Mouse (Mus musculus): ENCODE measurements around the gene Eefsec.

The Eefsec gene

GRCm38 (mm10) chr6:88254082-88254481 lies 192.3 kb downstream of the Eefsec start:
- ChIA-PET CTCF (no interaction called here), POLR2A (no interaction called here)

- ChIA-PET CTCF (interaction anchor here in 2 of 4 experiments (0.9 to 2.1 kb wide), 2 partner anchors 9 to 10 kb away, joined by 4 to 6 read pairs; no protein-coding TSS in a partner anchor), POLR2A (interaction anchor here in 2 of 4 experiments (0.9 to 1.8 kb wide), 4 partner anchors 9 to 20 kb away, joined by 3 to 8 read pairs (median 3); no protein-coding TSS in a partner anchor)
These were observed 194.4 kb downstream of the Eefsec start for GRCm38 (mm10) chr6:88251798-88252478.

GRCm38 (mm10) chr6:88251396-88251795 lies 194.9 kb downstream of the Eefsec start:
- CTCF ChIA-PET = interaction anchor here in 1 of 4 experiments (2.1 kb wide), 1 partner anchor 9 kb away, joined by 6 read pairs; no protein-coding TSS in a partner anchor
- POLR2A ChIA-PET = interaction anchor here in 1 of 4 experiments (1.4 to 1.8 kb wide), 2 partner anchors 9 to 19 kb away, joined by 3 to 8 read pairs; no protein-coding TSS in a partner anchor

GRCm38 (mm10) chr6:88249231-88249630 lies 197.1 kb downstream of the Eefsec start:
- CTCF ChIA-PET = interaction anchor here in 1 of 4 experiments (1.1 kb wide), 1 partner anchor 125 kb away, joined by 3 read pairs; no protein-coding TSS in a partner anchor
- POLR2A ChIA-PET = interaction anchor here in 2 of 4 experiments (0.6 to 0.7 kb wide), 2 partner anchors 20 to 53 kb away, joined by 3 to 4 read pairs; no protein-coding TSS in a partner anchor

- ChIA-PET CTCF (interaction anchor here (0.5 to 2.3 kb wide), 74 partner anchors 9 to 674 kb away, joined by 3 to 29 read pairs (median 4); partner anchors contain the start of genes Dnajb8 (in 1 of the 4) and Hmces (in 1 of the 4)), POLR2A (interaction anchor here in 3 of 4 experiments (0.5 to 3.4 kb wide), 30 partner anchors 9 to 616 kb away, joined by 3 to 63 read pairs (median 4); partner anchors contain the start of genes Abtb1 (in 1 of the 3) and Gata2 (in 1 of the 3))
These were observed 203.7 kb downstream of the Eefsec start for GRCm38 (mm10) chr6:88242604-88243003.

GRCm38 (mm10) chr6:88236513-88236912 lies 209.8 kb downstream of the Eefsec start:
- CTCF ChIA-PET = interaction anchor here in 3 of 4 experiments (0.5 to 1.9 kb wide), 10 partner anchors 13 to 1150 kb away, joined by 3 to 8 read pairs (median 3); no protein-coding TSS in a partner anchor
- POLR2A ChIA-PET = interaction anchor here in 3 of 4 experiments (0.6 to 6.6 kb wide), 23 partner anchors 8 to 606 kb away, joined by 3 to 168 read pairs (median 4); partner anchors contain the start of genes Gata2 (in 2 of the 3), Abtb1 (in 1 of the 3), Rpn1 (in 1 of the 3) and Ruvbl1 (in 1 of the 3)

- CTCF ChIA-PET = interaction anchor here in 3 of 4 experiments (0.5 to 1.9 kb wide), 9 partner anchors 12 to 514 kb away, joined by 3 to 8 read pairs (median 3); no protein-coding TSS in a partner anchor
- POLR2A ChIA-PET = interaction anchor here in 3 of 4 experiments (0.7 to 6.6 kb wide), 32 partner anchors 8 to 662 kb away, joined by 3 to 168 read pairs (median 4); partner anchors contain the start of genes Gata2 (in 2 of the 3), Abtb1 (in 1 of the 3), Mcm2 (in 1 of the 3) and Rpn1 (in 1 of the 3)
These were observed 210.4 kb downstream of the Eefsec start for GRCm38 (mm10) chr6:88235983-88236382.

- POLR2A ChIA-PET = interaction anchor here in 3 of 4 experiments (0.7 to 6.6 kb wide), 23 partner anchors 9 to 663 kb away, joined by 3 to 168 read pairs (median 3); partner anchors contain the start of genes Gata2 (in 2 of the 3) and Mcm2 (in 1 of the 3)
- CTCF ChIA-PET = interaction anchor here in 3 of 4 experiments (0.7 to 1.9 kb wide), 7 partner anchors 26 to 123 kb away, joined by 3 to 8 read pairs (median 3); no protein-coding TSS in a partner anchor
These were observed 210.9 kb downstream of the Eefsec start for GRCm38 (mm10) chr6:88235461-88235860.

GRCm38 (mm10) chr6:88233996-88234395 lies 212.3 kb downstream of the Eefsec start:
- CTCF ChIA-PET = interaction anchor here (0.6 to 2.3 kb wide), 4 partner anchors 9 to 111 kb away, joined by 4 to 5 read pairs (median 4); no protein-coding TSS in a partner anchor
- POLR2A ChIA-PET = interaction anchor here in 3 of 4 experiments (0.6 to 6.6 kb wide), 8 partner anchors 7 to 231 kb away, joined by 3 to 168 read pairs (median 10); partner anchors contain the start of genes Dnajb8 (in 1 of the 3), Gata2 (in 1 of the 3) and Ruvbl1 (in 1 of the 3)

- CTCF ChIA-PET = interaction anchor here in 3 of 4 experiments (0.7 to 1.9 kb wide), 10 partner anchors 10 to 108 kb away, joined by 3 to 13 read pairs (median 4); no protein-coding TSS in a partner anchor
- POLR2A ChIA-PET = interaction anchor here (0.6 to 6.6 kb wide), 54 partner anchors 8 to 672 kb away, joined by 3 to 168 read pairs (median 4); partner anchors contain the start of genes Abtb1 (in 2 of the 4), Gata2 (in 2 of the 4), Dnajb8 (in 1 of the 4) and Eefsec (in 1 of the 4)
These were observed 214.1 kb downstream of the Eefsec start for GRCm38 (mm10) chr6:88232221-88232620.

- ChIA-PET POLR2A (interaction anchor here (0.6 to 6.6 kb wide), 52 partner anchors 9 to 670 kb away, joined by 3 to 168 read pairs (median 4); partner anchors contain the start of genes Abtb1 (in 2 of the 4), Gata2 (in 2 of the 4), Dnajb8 (in 1 of the 4) and Eefsec (in 1 of the 4)), CTCF (interaction anchor here (0.7 to 1.9 kb wide), 8 partner anchors 11 to 108 kb away, joined by 3 to 13 read pairs (median 4); no protein-coding TSS in a partner anchor)
These were observed 214.5 kb downstream of the Eefsec start for GRCm38 (mm10) chr6:88231821-88232220.

- POLR2A ChIA-PET = interaction anchor here in 2 of 4 experiments (0.6 to 1.5 kb wide), 4 partner anchors 13 to 33 kb away, joined by 3 to 5 read pairs (median 4); no protein-coding TSS in a partner anchor
- CTCF ChIA-PET = interaction anchor here in 3 of 4 experiments (1.0 to 1.3 kb wide), 4 partner anchors 13 to 209 kb away, joined by 3 to 5 read pairs (median 4); no protein-coding TSS in a partner anchor
These were observed 217.1 kb downstream of the Eefsec start for GRCm38 (mm10) chr6:88229221-88229620.

GRCm38 (mm10) chr6:88227537-88227936 lies 218.8 kb downstream of the Eefsec start:
- ChIA-PET POLR2A (interaction anchor here in 3 of 4 experiments (0.6 to 4.4 kb wide), 13 partner anchors 9 to 216 kb away, joined by 3 to 23 read pairs (median 4); no protein-coding TSS in a partner anchor), CTCF (interaction anchor here in 1 of 4 experiments (0.6 to 2.4 kb wide), 2 partner anchors 15 to 628 kb away, joined by 3 to 11 read pairs; no protein-coding TSS in a partner anchor)

GRCm38 (mm10) chr6:88226570-88226994 lies 219.8 kb downstream of the Eefsec start:
- POLR2A ChIA-PET = interaction anchor here in 3 of 4 experiments (0.8 to 4.4 kb wide), 7 partner anchors 9 to 28 kb away, joined by 3 to 23 read pairs (median 5); no protein-coding TSS in a partner anchor

GRCm38 (mm10) chr6:88221968-88222367 lies 224.4 kb downstream of the Eefsec start, which contains the start of gene Dnajb8:
Dnajb8 (plus strand) TSS chr6:88222268.
- CTCF ChIA-PET = interaction anchor here in 1 of 4 experiments (1.5 kb wide), 1 partner anchor 20 kb away, joined by 3 read pairs; no protein-coding TSS in a partner anchor
- POLR2A ChIA-PET = interaction anchor here in 2 of 4 experiments (0.7 to 2.6 kb wide), 3 partner anchors 11 to 15 kb away, joined by 3 to 12 read pairs (median 4); no protein-coding TSS in a partner anchor

More at GRCm38 (mm10) chr6:88226570-88226994, 219.8 kb downstream of the Eefsec start:
- CTCF ChIA-PET = interaction anchor here in 1 of 4 experiments (2.4 kb wide), 1 partner anchor 16 kb away, joined by 11 read pairs; no protein-coding TSS in a partner anchor

GRCm38 (mm10) chr6:88219094-88219493 lies 227.2 kb downstream of the Eefsec start:
- POLR2A ChIA-PET = interaction anchor here in 1 of 4 experiments (0.9 to 1.1 kb wide), 2 partner anchors 13 to 24 kb away, joined by 3 to 4 read pairs; no protein-coding TSS in a partner anchor
- CTCF ChIA-PET = interaction anchor here in 1 of 4 experiments (0.5 kb wide), 1 partner anchor 553 kb away, joined by 3 read pairs; no protein-coding TSS in a partner anchor

- POLR2A ChIA-PET = interaction anchor here in 3 of 4 experiments (0.6 to 2.6 kb wide), 19 partner anchors 10 to 1297 kb away, joined by 3 to 12 read pairs (median 3); no protein-coding TSS in a partner anchor
- CTCF ChIA-PET = interaction anchor here in 2 of 4 experiments (0.6 to 1.2 kb wide), 7 partner anchors 16 to 545 kb away, joined by 3 to 7 read pairs (median 4); no protein-coding TSS in a partner anchor
These were observed 230.1 kb downstream of the Eefsec start for GRCm38 (mm10) chr6:88216199-88216598.

Data from embryonic stem cell, embryonic (primary cell).